Mouse (Mus musculus) left cerebral cortex, postnatal 36 days (tissue): ENCODE measurements around the gene Lsamp. TPM values are rescaled to one million over a fixed set of nuclear protein-coding genes. Genes with fewer than 3 reads are reported as not detected.
A peak's percentile ranks its signal among the peaks of the same experiment; 100 is the strongest.

ENCODE experiments used
- DNase-seq, 2 experiments: peaks; one replicate each; pipeline ENCODE4 v3.0.0; 2021 to 2022; ENCODE audit warnings: low spot score in 2 of 2, mixed read lengths in 1 of 2
- intact Hi-C: fragments of 180-260 bp; cut with DNase I; formaldehyde crosslinking; loops from one replicate; pipeline ENCODE4 v1.15.1; 2025
- total RNA-seq, 2 experiments: library from RNA; stranded (reverse); gene quantifications; 2 replicates each; pipeline ENCODE4 v1.2.3; 2021

Lsamp gene
- total RNA-seq, 2 experiments from 2014 or later: 210 to 260 TPM

GRCm38 (mm10) chr16:41365138-41365537, 1381.0 kb downstream of the Lsamp start:
- intact Hi-C loops: no loop called here
- no peak for DNase-seq

GRCm38 (mm10) chr16:41383702-41384101, 1399.5 kb downstream of the Lsamp start:
- DNase-seq: no peak
- intact Hi-C loops: no loop called here

GRCm38 (mm10) chr16:41384288-41384687, 1400.1 kb downstream of the Lsamp start:
- intact Hi-C loops: no loop called here
- no peak for DNase-seq

- intact Hi-C loops: no loop called here
Observed at GRCm38 (mm10) chr16:41408850-41409249, 1424.7 kb downstream of the Lsamp start.

GRCm38 (mm10) chr16:41410671-41411070, 1426.5 kb downstream of the Lsamp start:
- intact Hi-C loops: loop anchor here (10.0 kb wide), 1 partner anchor 146 kb away; no protein-coding TSS in a partner anchor
- no peak for DNase-seq

More at GRCm38 (mm10) chr16:41408850-41409249, 1424.7 kb downstream of the Lsamp start:
- DNase-seq: no peak

GRCm38 (mm10) chr16:41417363-41417762, 1433.2 kb downstream of the Lsamp start:
- intact Hi-C loops: loop anchor here (10.0 kb wide), 1 partner anchor 153 kb away; no protein-coding TSS in a partner anchor
- DNase-seq: no peak

- intact Hi-C loops: no loop called here
- no peak for DNase-seq
Observed at GRCm38 (mm10) chr16:41467391-41467790, 1483.2 kb downstream of the Lsamp start.

- no peak for DNase-seq
- intact Hi-C loops: no loop called here
Observed at GRCm38 (mm10) chr16:41478694-41479093, 1494.5 kb downstream of the Lsamp start.

- DNase-seq: no peak
- intact Hi-C loops: no loop called here
Observed at GRCm38 (mm10) chr16:41481832-41482231, 1497.7 kb downstream of the Lsamp start.

GRCm38 (mm10) chr16:41510915-41511552, 1526.9 kb downstream of the Lsamp start:
- no peak for DNase-seq
- intact Hi-C loops: no loop called here

GRCm38 (mm10) chr16:41521566-41521965, 1537.4 kb downstream of the Lsamp start:
- intact Hi-C loops: loop anchor here (5.0 to 10.0 kb wide), 2 partner anchors 267 to 306 kb away; no protein-coding TSS in a partner anchor
- no peak for DNase-seq

- intact Hi-C loops: loop anchor here (5.0 to 10.0 kb wide), 2 partner anchors 269 to 303 kb away; no protein-coding TSS in a partner anchor
- no peak for DNase-seq
Observed at GRCm38 (mm10) chr16:41524266-41524665, 1540.1 kb downstream of the Lsamp start.

GRCm38 (mm10) chr16:41532661-41533551, 1548.7 kb downstream of the Lsamp start:
- DNase-seq: peak; percentile 63 to 70
- intact Hi-C loops: loop anchor here (5.0 kb wide), 1 partner anchor 299 kb away; no protein-coding TSS in a partner anchor

- no peak for DNase-seq
- intact Hi-C loops: loop anchor here (5.0 kb wide), 1 partner anchor 299 kb away; no protein-coding TSS in a partner anchor
Observed at GRCm38 (mm10) chr16:41533686-41534085, 1549.5 kb downstream of the Lsamp start.

- DNase-seq: no peak
- intact Hi-C loops: no loop called here
Observed at GRCm38 (mm10) chr16:41535806-41536205, 1551.6 kb downstream of the Lsamp start.

- no peak for DNase-seq
- intact Hi-C loops: no loop called here
Observed at GRCm38 (mm10) chr16:41542641-41543040, 1558.5 kb downstream of the Lsamp start.

GRCm38 (mm10) chr16:41551164-41551563, 1567.0 kb downstream of the Lsamp start:
- no peak for DNase-seq
- intact Hi-C loops: no loop called here

GRCm38 (mm10) chr16:41551851-41552262, 1567.7 kb downstream of the Lsamp start:
- intact Hi-C loops: no loop called here

GRCm38 (mm10) chr16:41557104-41557503, 1572.9 kb downstream of the Lsamp start:
- intact Hi-C loops: no loop called here
- no peak for DNase-seq

More at GRCm38 (mm10) chr16:41551851-41552262, 1567.7 kb downstream of the Lsamp start:
- DNase-seq: no peak

- intact Hi-C loops: no loop called here
- DNase-seq: no peak
Observed at GRCm38 (mm10) chr16:41565233-41565632, 1581.1 kb downstream of the Lsamp start.
